Mouse (Mus musculus) central nervous system, embryonic 11.5 days (tissue): Measurements from ENCODE around the gene Kcnmb3. TPM values are rescaled to one million over a fixed set of nuclear protein-coding genes. Genes with fewer than 3 reads are reported as not detected.

ENCODE experiments used
- polyA plus RNA-seq: library from polyadenylated mRNA; depleted of rRNA; stranded (reverse); fragments of >200 nt; gene quantifications from 2 replicates; pipeline ENCODE4 v1.2.3, GENCODE M21; 2012; rRNA removed

Gene Kcnmb3
- not detected in 2 replicates for polyA plus RNA-seq

DNA sequence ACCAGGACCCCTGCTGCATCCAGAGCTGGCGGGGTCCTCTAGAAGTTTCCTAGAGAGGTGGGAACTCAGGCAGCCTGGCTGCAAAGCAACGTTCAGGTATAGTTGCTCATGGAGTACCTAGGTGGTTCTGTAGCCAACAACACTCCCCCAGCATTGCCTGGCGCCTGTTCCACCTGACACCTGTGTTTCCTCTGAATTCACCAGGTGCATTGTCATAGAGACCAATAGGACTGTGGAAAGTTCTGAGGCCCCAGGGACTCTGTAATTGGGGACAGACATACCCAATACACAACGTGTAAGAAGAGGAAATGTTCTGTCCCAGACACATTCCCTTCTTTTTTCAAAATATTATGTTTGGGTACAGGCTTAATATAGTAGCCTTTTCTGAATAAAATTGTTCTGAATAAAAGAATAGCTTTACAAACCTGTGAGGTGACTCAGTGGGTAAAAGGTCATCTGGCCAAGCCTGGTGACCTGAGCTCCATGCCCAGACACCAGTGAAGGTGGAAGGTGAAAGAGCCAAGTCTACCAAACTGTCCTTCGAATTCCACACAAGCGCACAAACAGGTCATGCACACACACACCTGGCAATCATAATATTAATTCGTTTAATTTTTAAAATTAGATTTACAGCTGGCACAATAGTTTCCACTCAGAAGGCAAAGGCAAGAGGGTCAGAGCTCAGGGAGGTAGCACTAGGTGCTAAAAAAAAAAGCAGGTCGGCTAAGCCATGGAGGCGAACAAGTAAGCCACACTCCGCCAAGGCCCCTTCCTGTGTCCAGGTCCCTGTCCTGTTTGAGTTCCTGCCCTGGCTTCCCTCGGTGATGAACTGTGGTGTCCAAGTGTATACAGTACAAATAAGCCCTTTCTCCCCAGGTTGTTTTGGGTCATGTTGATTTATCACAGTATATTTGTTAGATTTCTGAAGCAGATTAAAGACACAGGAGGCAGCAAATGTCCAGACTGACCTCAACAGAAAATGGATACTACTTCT is at the start of gene Kcnmb3:
Gene Kcnmb3 (minus strand): TSS at position 135 of the 994 bp plus-strand sequence.

GRCm38 (mm10) chr3:32529303-32529898 is 37.4 kb upstream of the Kcnmb3 start, which contains the start of gene Mfn1:
Mfn1 (plus strand) TSS chr3:32529465.

GRCm38 (mm10) chr3:32509496-32510374 is 17.7 kb upstream of the Kcnmb3 start, which contains the start of gene Zfp639:
Zfp639 (plus strand) TSS chr3:32510259.

Other genes with a start within 250 kb of the Kcnmb3 start
- gene Zmat3, start 126.2 kb downstream of the Kcnmb3 start, polyA plus RNA-seq = 13.8 and 15.8 TPM in 2 replicates
- 20.8 and 27.6 TPM in 2 replicates for gene Pik3ca, start 94.6 kb downstream of the Kcnmb3 start, polyA plus RNA-seq
- gene Zfp639, start 18.0 kb upstream of the Kcnmb3 start, polyA plus RNA-seq = 42.0 and 68.2 TPM in 2 replicates
- gene Mfn1, start 37.2 kb upstream of the Kcnmb3 start, polyA plus RNA-seq = 30.6 and 34.4 TPM in 2 replicates
- 40.4 and 42.9 TPM in 2 replicates for gene Gnb4, start 124.4 kb upstream of the Kcnmb3 start, polyA plus RNA-seq
- gene Actl6a, start 214.1 kb upstream of the Kcnmb3 start, polyA plus RNA-seq = 120 and 152 TPM in 2 replicates
- gene Ndufb5, start 244.8 kb upstream of the Kcnmb3 start, polyA plus RNA-seq = 233 and 353 TPM in 2 replicates
- gene Mrpl47, start 245.4 kb upstream of the Kcnmb3 start, polyA plus RNA-seq = 27.7 and 36.3 TPM in 2 replicates